Mouse (Mus musculus) embryo, embryonic 9.5 days (tissue): ENCODE results near the gene Maml1.

ENCODE experiments used
- DNase-seq: peaks from one replicate; pipeline ENCODE4 v3.0.0-alpha.2; 2017; ENCODE audit errors: extremely low spot score

Gene Maml1

GRCm38 (mm10) chr11:50219833-50220232 lies 72.3 kb downstream of the Maml1 start:
- no peak for DNase-seq

- no peak for DNase-seq
Measured at GRCm38 (mm10) chr11:50217811-50218210, 74.3 kb downstream of the Maml1 start.

- DNase-seq, result no peak
Measured at GRCm38 (mm10) chr11:50216724-50217366, 75.3 kb downstream of the Maml1 start.

- no peak for DNase-seq
Measured at GRCm38 (mm10) chr11:50215633-50216032, 76.5 kb downstream of the Maml1 start.

GRCm38 (mm10) chr11:50214631-50215030 lies 77.5 kb downstream of the Maml1 start:
- DNase-seq, result no peak

- no peak for DNase-seq
Measured at GRCm38 (mm10) chr11:50212848-50213758, 79.0 kb downstream of the Maml1 start.

- DNase-seq, result no peak
Measured at GRCm38 (mm10) chr11:50212060-50212739, 79.9 kb downstream of the Maml1 start.

GRCm38 (mm10) chr11:50211322-50212059 lies 80.6 kb downstream of the Maml1 start:
- DNase-seq, result no peak

GRCm38 (mm10) chr11:50210505-50211151 lies 81.5 kb downstream of the Maml1 start, which contains the start of the genes Sqstm1 and Mgat4b:
Gene Sqstm1, minus strand, starts transcription at chr11:50210827.
Gene Mgat4b, plus strand, starts transcription at chr11:50210890.
- peak; percentile 86 for DNase-seq

GRCm38 (mm10) chr11:50210101-50210504 lies 82.0 kb downstream of the Maml1 start:
- peak; percentile 93 for DNase-seq

- no peak for DNase-seq
Measured at GRCm38 (mm10) chr11:50208039-50208438, 84.1 kb downstream of the Maml1 start.

- no peak for DNase-seq
Measured at GRCm38 (mm10) chr11:50207344-50207743, 84.8 kb downstream of the Maml1 start.

- no peak for DNase-seq
Measured at GRCm38 (mm10) chr11:50206037-50206436, 86.1 kb downstream of the Maml1 start.
